Mouse (Mus musculus): ENCODE results near the gene Acy3. TPM values are rescaled to one million over a fixed set of nuclear protein-coding genes. Genes with fewer than 3 reads are reported as not detected.

The Acy3 gene
- polyA plus RNA-seq (2015; fragmentation: Nextera tagmentation; extraction: Ambion mirVana), result 2.8 and 4.6 TPM in 2 replicates

DNA sequence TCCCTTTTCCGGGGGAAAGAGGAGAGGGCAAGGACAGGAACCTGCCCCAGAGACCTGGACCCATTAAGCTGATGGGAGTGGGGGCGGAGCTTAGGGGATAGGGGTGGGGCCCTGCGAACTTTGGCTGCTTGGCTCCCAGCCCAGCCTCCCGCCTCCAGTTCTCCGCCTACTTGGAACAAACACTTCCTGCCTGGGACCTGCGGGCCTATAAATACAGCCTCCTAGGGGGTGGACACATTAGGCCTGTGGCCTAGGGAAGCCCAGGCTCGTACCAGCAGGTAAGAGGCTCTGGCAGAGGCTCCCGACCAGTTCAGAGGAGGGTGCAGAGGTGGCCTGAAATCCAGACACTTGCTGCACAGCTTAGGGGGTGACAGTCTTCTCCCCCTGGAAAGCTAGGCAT, at the start of gene Acy3:
Acy3 (plus strand) TSS at position 237 of the 400 bp plus-strand sequence.
- H3K27ac ChIP-seq (replicated peaks), result no peak within 1 kb of the TSS; the same call in 1 of the 2 replicates
- WGBS, result 11% methylated on average over 8 of the region's 8 CpGs
- peaks cover 16% of the 10 kb centered on the region for H3K4me1 ChIP-seq
- H3K4me3 ChIP-seq (replicated peaks), result no peak within 1 kb of the TSS
- ATAC-seq (ENCODE audit: low FRiP score), result no peak
- H3K9ac ChIP-seq (replicated peaks), result no peak within 1 kb of the TSS
- no peaks in the 10 kb centered on the region for H3K9me3 ChIP-seq (replicated peaks)
- no peaks in the 10 kb centered on the region for H3K36me3 ChIP-seq
- peak within 1 kb of the TSS; percentile 19; the same call in 1 of the 2 replicates for H3K4me2 ChIP-seq
- no peaks in the 10 kb centered on the region for H3K27me3 ChIP-seq (replicated peaks)

DNA sequence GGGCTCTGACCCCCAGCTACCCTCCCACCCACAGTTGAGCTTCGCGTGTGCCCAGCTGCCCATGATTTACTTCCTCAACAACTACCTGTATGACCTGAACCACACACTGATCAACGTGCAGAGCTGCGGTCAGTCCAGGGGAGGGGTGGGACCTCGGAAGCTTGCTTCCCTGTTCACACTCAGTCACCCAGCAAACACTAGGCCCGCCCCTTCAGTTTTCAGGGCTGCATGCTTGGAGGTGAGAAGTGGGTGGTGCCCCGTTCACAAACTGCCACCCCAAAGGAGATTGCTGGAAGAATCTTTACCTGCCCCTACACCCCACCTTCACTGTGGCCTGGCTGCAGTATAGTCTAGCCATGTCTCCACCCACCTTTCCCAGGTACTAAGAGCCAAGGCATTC, 44.1 kb upstream of the Acy3 start:
- H3K4me2 ChIP-seq, result no peak overlapping the region

DNA sequence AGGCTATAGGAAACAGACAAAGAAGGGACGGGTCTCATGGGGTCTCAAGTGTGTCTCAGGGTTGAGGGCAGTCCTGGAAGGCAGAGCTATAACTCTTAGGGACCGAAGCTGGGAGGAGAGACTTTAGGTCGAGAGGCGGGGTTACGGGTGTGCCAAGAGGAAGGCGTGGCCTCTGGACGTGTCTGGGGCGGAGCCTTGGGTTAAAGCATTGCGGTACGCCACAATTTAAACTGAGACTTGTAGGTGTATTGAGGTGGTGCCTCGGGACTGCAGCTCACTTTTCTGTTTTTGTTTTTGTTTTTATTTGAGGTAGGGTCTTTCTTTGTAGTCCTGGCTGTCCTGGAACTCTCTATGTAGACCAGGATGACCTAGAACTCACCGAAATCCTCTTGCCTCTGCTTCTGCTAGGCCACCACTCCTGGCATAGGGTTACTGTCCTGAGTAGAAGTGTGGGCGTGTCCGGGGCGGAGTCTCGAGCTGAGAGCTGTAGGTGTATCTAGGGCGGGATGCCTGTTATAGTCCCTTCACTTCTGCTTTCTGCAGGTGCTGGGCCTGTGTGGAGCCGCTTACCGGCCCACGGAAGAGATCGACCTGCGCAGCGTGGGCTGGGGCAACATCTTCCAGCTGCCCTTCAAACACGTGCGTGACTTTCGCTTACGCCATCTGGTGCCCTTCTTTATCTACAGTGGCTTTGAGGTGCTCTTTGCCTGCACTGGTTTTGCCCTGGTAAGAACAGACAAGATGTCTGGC, 43.2 kb upstream of the Acy3 start:
- Histone ChIP-seq H3K27me3 (replicated peaks) (peaks cover 11% of the 10 kb centered on the region; the same call in 1 of the 2 replicates), H3K4me1 (no peaks in the 10 kb centered on the region), H3K36me3 (no peaks in the 10 kb centered on the region), H3K27ac (replicated peaks) (no peak overlapping the region), H3K4me2 (peak overlapping the region; percentile 26; the same call in 1 of the 2 replicates), H3K9ac (replicated peaks) (no peak overlapping the region), H3K4me3 (replicated peaks) (no peak overlapping the region), H3K9me3 (replicated peaks) (no peaks in the 10 kb centered on the region)
- ATAC-seq (ENCODE audit: low FRiP score), result no peak
- WGBS, result 23% methylated on average over 27 of the region's 27 CpGs

More for the DNA sequence above, 44.1 kb upstream of the Acy3 start:
- H3K36me3 ChIP-seq, result no peaks in the 10 kb centered on the region
- no peak for ATAC-seq (ENCODE audit: low FRiP score)
- H3K4me1 ChIP-seq, result no peaks in the 10 kb centered on the region
- 87% methylated on average over 7 of the region's 7 CpGs for WGBS
- peaks cover 11% of the 10 kb centered on the region; the same call in 1 of the 2 replicates for H3K27me3 ChIP-seq (replicated peaks)
- H3K27ac ChIP-seq (replicated peaks), result no peak overlapping the region
- H3K4me3 ChIP-seq (replicated peaks), result no peak overlapping the region
- no peak overlapping the region for H3K9ac ChIP-seq (replicated peaks)
- no peaks in the 10 kb centered on the region for H3K9me3 ChIP-seq (replicated peaks)

DNA sequence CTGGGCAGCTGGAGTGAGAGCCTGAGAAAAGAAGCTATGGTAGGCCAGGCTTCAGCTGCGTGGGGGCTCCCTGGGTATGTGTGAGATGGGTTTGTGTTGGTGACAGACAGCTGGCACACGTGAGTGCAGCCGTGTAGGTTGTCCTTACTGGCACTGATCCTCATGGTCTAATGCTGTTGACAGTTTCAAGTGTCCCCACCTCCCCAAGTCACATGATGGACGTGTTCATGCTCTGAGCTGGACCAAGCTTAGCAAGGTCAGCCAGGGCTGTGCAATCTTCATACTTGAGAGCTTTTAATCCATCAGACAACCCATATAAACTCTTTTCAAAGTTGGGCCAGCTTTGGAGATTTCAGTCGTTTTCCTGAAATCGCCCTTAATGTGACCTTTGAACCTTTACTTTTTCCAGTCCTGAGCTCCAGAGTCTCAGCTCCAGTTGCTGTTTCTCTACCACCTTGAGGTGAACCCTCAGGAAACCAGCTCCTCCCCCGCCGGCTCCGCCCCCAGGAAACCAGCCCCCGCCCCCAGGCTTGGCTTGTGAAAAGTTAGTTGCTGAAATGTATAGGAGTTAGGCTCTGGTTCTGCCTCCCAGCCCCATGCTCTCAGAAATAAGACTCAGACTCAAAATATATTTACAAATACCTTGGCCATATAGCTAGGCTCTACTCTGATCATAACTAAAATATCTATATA, 40.4 kb upstream of the Acy3 start:
- WGBS, result 39% methylated on average over 10 of the region's 10 CpGs
- Histone ChIP-seq H3K4me2 (no peak overlapping the region), H3K36me3 (no peaks in the 10 kb centered on the region), H3K4me3 (replicated peaks) (no peak overlapping the region), H3K27ac (replicated peaks) (no peak overlapping the region), H3K27me3 (replicated peaks) (peaks cover 11% of the 10 kb centered on the region; the same call in 1 of the 2 replicates), H3K4me1 (no peaks in the 10 kb centered on the region), H3K9me3 (replicated peaks) (no peaks in the 10 kb centered on the region), H3K9ac (replicated peaks) (no peak overlapping the region)
- ATAC-seq (ENCODE audit: low FRiP score), result no peak

DNA sequence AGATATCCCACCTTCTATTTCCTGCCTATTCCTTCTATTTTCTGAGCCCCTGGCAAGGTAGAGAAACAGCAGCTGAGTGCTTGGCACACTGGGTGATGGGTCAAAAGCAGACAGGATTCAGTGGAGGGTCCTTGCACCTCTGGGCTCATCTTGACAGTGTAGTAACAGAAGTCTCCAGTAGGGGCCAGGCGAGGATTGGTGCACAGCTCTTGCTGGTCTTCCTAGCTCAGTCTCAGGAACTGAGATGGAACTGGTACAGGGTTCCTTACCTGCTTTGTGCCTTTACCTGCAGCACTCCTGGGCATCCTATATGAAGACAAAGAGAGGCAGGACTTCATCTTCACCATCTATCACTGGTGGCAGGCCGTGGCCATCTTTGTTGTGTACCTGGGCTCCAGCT, 39.7 kb upstream of the Acy3 start:
- Histone ChIP-seq H3K27ac (replicated peaks) (no peak overlapping the region), H3K4me2 (no peak overlapping the region), H3K9ac (replicated peaks) (no peak overlapping the region), H3K4me3 (replicated peaks) (no peak overlapping the region), H3K4me1 (no peaks in the 10 kb centered on the region), H3K27me3 (replicated peaks) (peaks cover 11% of the 10 kb centered on the region; the same call in 1 of the 2 replicates), H3K36me3 (no peaks in the 10 kb centered on the region), H3K9me3 (replicated peaks) (no peaks in the 10 kb centered on the region)
- ATAC-seq (ENCODE audit: low FRiP score), result peak; percentile 63
- WGBS, result 19% methylated on average over 2 of the region's 2 CpGs

DNA sequence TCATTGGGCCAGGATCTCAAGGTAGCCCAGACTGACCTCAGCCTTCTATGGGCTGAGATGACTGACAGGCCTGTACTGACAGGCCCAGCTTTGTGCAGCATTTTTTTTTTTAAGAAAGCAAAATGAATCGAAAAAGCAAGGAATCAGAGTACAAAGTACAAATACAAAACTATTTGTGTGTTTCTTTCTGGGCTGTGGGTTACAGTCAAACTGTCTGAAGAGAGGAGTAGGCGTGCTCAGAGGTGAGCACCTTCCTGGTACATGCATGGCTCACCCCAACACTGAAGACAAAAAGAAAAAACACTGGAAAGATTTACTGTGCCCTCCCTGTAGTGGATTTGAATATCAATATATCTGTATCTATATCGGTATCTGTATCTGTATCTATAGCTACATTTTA, 38.6 kb upstream of the Acy3 start:
- Histone ChIP-seq H3K4me1 (no peaks in the 10 kb centered on the region), H3K36me3 (no peaks in the 10 kb centered on the region), H3K9me3 (replicated peaks) (no peaks in the 10 kb centered on the region), H3K27ac (replicated peaks) (no peak overlapping the region), H3K9ac (replicated peaks) (no peak overlapping the region), H3K4me2 (no peak overlapping the region), H3K27me3 (replicated peaks) (peaks cover 11% of the 10 kb centered on the region; the same call in 1 of the 2 replicates), H3K4me3 (replicated peaks) (no peak overlapping the region)
- WGBS, result 84% methylated on average over 3 of the region's 3 CpGs
- ATAC-seq (ENCODE audit: low FRiP score), result no peak

DNA sequence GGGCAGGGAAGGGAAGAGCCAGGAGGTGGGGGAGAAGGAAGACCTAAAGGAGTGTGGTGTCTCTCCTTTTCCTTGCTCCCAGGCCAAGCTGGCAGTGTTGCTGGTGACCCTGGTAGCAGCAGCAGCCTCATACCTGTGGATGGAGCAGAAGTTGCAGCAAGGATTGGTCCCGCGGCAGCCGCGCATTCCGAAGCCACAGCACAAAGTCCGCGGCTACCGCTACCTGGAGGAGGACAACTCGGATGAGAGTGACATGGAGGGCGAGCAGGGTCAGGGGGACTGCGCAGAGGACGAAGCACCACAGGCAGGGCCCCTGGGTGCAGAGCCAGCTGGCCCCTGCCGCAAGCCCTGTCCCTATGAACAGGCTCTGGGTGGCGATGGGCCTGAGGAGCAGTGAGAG, 37.8 kb upstream of the Acy3 start:
- H3K9me3 ChIP-seq (replicated peaks), result no peaks in the 10 kb centered on the region
- ATAC-seq (ENCODE audit: low FRiP score), result no peak
- H3K27me3 ChIP-seq (replicated peaks), result peaks cover 7% of the 10 kb centered on the region; the same call in 1 of the 2 replicates
- H3K4me3 ChIP-seq (replicated peaks), result no peak overlapping the region
- 69% methylated on average over 14 of the region's 14 CpGs for WGBS
- no peak overlapping the region for H3K27ac ChIP-seq (replicated peaks)
- H3K36me3 ChIP-seq, result no peaks in the 10 kb centered on the region
- no peak overlapping the region for H3K4me2 ChIP-seq
- no peak overlapping the region for H3K9ac ChIP-seq (replicated peaks)
- no peaks in the 10 kb centered on the region for H3K4me1 ChIP-seq

DNA sequence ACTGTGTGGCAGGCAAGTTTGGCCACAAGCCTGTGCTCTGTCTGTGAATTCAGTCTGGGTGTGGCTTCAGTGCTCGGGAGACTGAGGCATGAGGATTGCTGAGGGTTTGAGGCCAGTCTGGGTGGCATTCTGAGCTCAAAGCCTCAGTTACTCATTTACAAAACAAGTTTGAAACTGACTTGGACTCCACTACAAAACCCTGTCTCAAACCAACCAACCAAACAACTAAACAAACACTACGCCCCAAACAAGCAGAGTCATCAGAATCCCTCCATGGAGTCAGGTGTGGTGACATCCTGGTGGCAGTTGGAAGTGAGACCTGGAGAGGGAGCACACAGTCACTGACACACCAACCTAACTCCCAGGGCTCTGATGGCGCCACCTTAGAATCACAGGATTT, 36.0 kb upstream of the Acy3 start:
- Histone ChIP-seq H3K27me3 (replicated peaks) (no peaks in the 10 kb centered on the region), H3K9me3 (replicated peaks) (no peaks in the 10 kb centered on the region), H3K36me3 (no peaks in the 10 kb centered on the region), H3K4me3 (replicated peaks) (no peak overlapping the region), H3K9ac (replicated peaks) (no peak overlapping the region), H3K27ac (replicated peaks) (no peak overlapping the region), H3K4me2 (no peak overlapping the region), H3K4me1 (no peaks in the 10 kb centered on the region)
- ATAC-seq (ENCODE audit: low FRiP score), result no peak
- 81% methylated on average over 3 of the region's 3 CpGs for WGBS

DNA sequence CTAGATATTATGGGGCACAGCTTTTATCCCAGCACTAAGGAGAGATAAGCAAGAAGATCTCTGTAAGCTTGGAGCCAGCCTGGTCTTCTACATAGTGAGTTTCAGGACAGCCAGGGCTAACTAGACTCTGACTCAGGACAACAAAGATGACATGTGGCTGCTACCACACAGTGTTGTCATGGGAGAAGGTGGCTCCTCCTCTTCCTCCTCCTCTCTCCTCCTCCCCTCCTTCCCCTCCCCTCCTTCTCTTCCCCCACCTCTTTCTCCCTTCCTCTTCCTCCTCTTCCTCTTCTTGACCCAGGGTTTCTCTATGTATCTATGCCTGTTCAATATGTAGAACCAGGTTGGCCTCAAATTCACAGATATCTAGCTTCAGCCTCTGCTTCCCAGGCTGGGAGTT, 34.9 kb upstream of the Acy3 start:
- no peak for ATAC-seq (ENCODE audit: low FRiP score)
- Histone ChIP-seq H3K27me3 (replicated peaks) (no peaks in the 10 kb centered on the region), H3K4me2 (no peak overlapping the region), H3K4me1 (no peaks in the 10 kb centered on the region), H3K36me3 (no peaks in the 10 kb centered on the region), H3K9me3 (replicated peaks) (no peaks in the 10 kb centered on the region), H3K9ac (replicated peaks) (no peak overlapping the region), H3K4me3 (replicated peaks) (no peak overlapping the region), H3K27ac (replicated peaks) (no peak overlapping the region)

DNA sequence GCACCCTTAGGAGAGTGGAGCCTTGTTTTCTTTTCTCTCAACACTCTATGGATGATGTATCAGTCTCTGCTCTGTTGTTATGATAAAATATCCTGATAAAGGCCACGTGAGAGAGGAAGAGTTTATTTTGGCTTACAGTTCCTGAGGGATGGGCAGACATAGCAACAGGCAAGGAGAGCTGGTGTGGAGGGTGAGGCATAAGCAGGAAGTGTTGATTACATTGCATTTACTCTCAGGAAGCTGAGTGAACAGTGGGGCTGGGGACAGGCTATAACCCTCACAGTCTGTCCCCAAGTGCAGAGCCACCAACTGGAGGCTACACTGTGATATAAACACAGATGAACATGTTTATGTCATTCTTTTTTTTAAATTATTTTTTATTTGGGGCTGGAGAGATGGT, 34.3 kb upstream of the Acy3 start:
- Histone ChIP-seq H3K9me3 (replicated peaks) (no peaks in the 10 kb centered on the region), H3K36me3 (no peaks in the 10 kb centered on the region), H3K27ac (replicated peaks) (no peak overlapping the region), H3K27me3 (replicated peaks) (no peaks in the 10 kb centered on the region), H3K4me3 (replicated peaks) (no peak overlapping the region), H3K4me2 (no peak overlapping the region), H3K9ac (replicated peaks) (no peak overlapping the region), H3K4me1 (no peaks in the 10 kb centered on the region)
- ATAC-seq (ENCODE audit: low FRiP score), result no peak
- 60% methylated on average over 1 of the region's 1 CpGs for WGBS

DNA sequence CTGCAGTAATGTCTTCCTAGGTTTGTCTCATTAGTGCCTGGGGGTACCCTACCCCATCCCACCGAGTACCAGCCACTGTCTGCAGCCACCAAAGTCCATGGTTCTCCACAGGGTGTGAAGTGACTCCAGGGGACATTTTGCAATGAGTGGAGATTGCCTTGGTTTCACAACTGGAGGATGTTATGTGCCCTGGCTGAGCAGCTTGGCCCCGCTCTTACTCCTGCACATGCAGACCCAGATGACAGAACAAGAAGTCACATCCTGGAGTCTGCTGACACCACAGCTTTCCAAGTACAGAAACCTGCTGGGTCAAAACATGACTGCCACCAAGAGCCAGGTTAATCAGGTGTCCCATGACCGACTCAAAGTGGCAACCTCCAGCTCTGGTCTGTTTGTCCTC, 31.3 kb upstream of the Acy3 start:
- Histone ChIP-seq H3K4me1 (no peaks in the 10 kb centered on the region), H3K27ac (replicated peaks) (no peak overlapping the region), H3K4me2 (no peak overlapping the region), H3K36me3 (no peaks in the 10 kb centered on the region), H3K27me3 (replicated peaks) (no peaks in the 10 kb centered on the region), H3K9ac (replicated peaks) (no peak overlapping the region), H3K4me3 (replicated peaks) (no peak overlapping the region), H3K9me3 (replicated peaks) (no peaks in the 10 kb centered on the region)
- 89% methylated on average over 3 of the region's 3 CpGs for WGBS
- ATAC-seq (ENCODE audit: low FRiP score), result no peak

DNA sequence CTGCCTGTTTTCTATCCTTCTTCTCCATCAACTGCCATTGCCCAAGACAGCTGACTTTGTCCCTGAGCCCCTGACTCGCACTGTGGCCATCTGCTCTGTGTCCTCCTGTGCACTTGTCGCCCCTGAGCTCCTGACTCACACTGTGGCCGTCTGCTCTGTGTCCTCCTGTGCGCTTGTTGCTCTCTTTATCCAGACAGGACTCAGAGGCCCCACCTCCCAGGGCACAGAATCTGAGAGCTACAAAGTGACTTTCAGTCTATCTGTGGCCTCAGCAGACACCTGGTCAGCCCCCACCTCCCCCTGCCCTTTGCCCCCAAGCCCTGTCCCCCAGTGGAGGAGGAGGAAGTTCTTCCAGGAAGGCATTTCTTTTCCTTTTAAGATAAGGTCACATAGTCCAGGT, 30.6 kb upstream of the Acy3 start:
- no peak overlapping the region for H3K9ac ChIP-seq (replicated peaks)
- H3K9me3 ChIP-seq (replicated peaks), result no peaks in the 10 kb centered on the region
- H3K4me3 ChIP-seq (replicated peaks), result no peak overlapping the region
- no peaks in the 10 kb centered on the region for H3K4me1 ChIP-seq
- no peaks in the 10 kb centered on the region for H3K27me3 ChIP-seq (replicated peaks)
- no peak overlapping the region for H3K27ac ChIP-seq (replicated peaks)
- no peaks in the 10 kb centered on the region for H3K36me3 ChIP-seq
- 64% methylated on average over 4 of the region's 4 CpGs for WGBS
- ATAC-seq (ENCODE audit: low FRiP score), result no peak
- no peak overlapping the region for H3K4me2 ChIP-seq
